Mouse (Mus musculus) thymus, adult 2 months (tissue): Measurements from ENCODE around the gene Gm20388. TPM values are rescaled to one million over a fixed set of nuclear protein-coding genes. Genes with fewer than 3 reads are reported as not detected.

Experiments used
- DNase-seq: peaks from one replicate; pipeline ENCODE4 v3.0.0; 2021
- H3K27ac ChIP-seq: fragments of 200-500 bp; 2 replicates; pipeline ENCODE4 v1.5.1; 2012; ENCODE audit warnings: low read length, control low read depth; ENCODE audit not compliant: control insufficient read depth, insufficient read depth
- H3K27me3 ChIP-seq: fragments of 200-500 bp; 2 replicates; pipeline ENCODE4 v1.6.1; 2012; ENCODE audit warnings: mild to moderate bottlenecking, low read length, moderate library complexity, mixed read lengths; ENCODE audit not compliant: control insufficient read depth, insufficient read depth
- H3K36me3 ChIP-seq: fragments of 200-500 bp; 2 replicates; pipeline ENCODE4 v1.6.1; 2012; ENCODE audit warnings: mild to moderate bottlenecking, low read length, moderate library complexity; ENCODE audit not compliant: control insufficient read depth, insufficient read depth
- H3K4me1 ChIP-seq: fragments of 200-500 bp; replicated peaks from 2 replicates; pipeline ENCODE4 v1.6.1; 2012; ENCODE audit warnings: low read length; ENCODE audit not compliant: control insufficient read depth, insufficient read depth
- H3K4me3 ChIP-seq: fragments of 200-500 bp; 2 replicates; pipeline ENCODE4 v1.5.1; 2012; ENCODE audit warnings: mild to moderate bottlenecking, low read length, control low read depth, moderate library complexity; ENCODE audit not compliant: control insufficient read depth, insufficient read depth
- CTCF ChIP-seq: fragments of 200-500 bp; IDR thresholded peaks from 2 replicates; pipeline ENCODE4 v1.5.1; 2012; ENCODE audit warnings: mild to moderate bottlenecking, control low read depth, low read length, moderate library complexity, borderline replicate concordance; ENCODE audit not compliant: control insufficient read depth, poor library complexity, insufficient read depth; ENCODE audit errors: extremely low read depth
- POLR2A ChIP-seq: fragments of 200-500 bp; IDR thresholded peaks from 2 replicates; pipeline ENCODE4 v1.6.1; 2012; ENCODE audit warnings: mild to moderate bottlenecking, low read length, control low read depth, moderate library complexity; ENCODE audit not compliant: control insufficient read depth, poor library complexity, insufficient read depth; ENCODE audit errors: extremely low read depth
- WGBS: fragments of 180-500 bp; shearing (Covaris S2); methylation state at CpG from one replicate; pipeline ENCODE4 v1.1.7; 2018; 5-methylcytosine and 5-hydroxymethylcytosine counted together
- polyA plus RNA-seq: library from polyadenylated mRNA; depleted of rRNA; stranded (reverse); fragments of >200 nt; gene quantifications from 2 replicates; pipeline ENCODE4 v1.2.3, GENCODE M21; 2012

Gene Gm20388
- polyA plus RNA-seq, 1 experiment: 103 TPM

- no peak for DNase-seq
- H3K4me3 ChIP-seq: no peak overlapping the region
- H3K27me3 ChIP-seq: no peaks in the 10 kb centered on the region
- 92% methylated on average over 3 of the region's 3 CpGs for WGBS
- H3K4me1 ChIP-seq: no peaks in the 10 kb centered on the region; the same call in 1 of the 2 replicates
- no peak overlapping the region for H3K27ac ChIP-seq
- TF ChIP-seq POLR2A: no peak
- no peak for TF ChIP-seq CTCF
- H3K36me3 ChIP-seq: no peaks in the 10 kb centered on the region
Observed at GRCm38 (mm10) chr8:122850641-122851240, 2940.1 kb downstream of the Gm20388 start.

- H3K4me3 ChIP-seq: no peak overlapping the region
- H3K36me3 ChIP-seq: no peaks in the 10 kb centered on the region
- TF ChIP-seq CTCF (no peak), POLR2A (no peak)
- H3K4me1 ChIP-seq: no peaks in the 10 kb centered on the region; the same call in 1 of the 2 replicates
- WGBS: 80% methylated on average over 12 of the region's 12 CpGs
- H3K27me3 ChIP-seq: no peaks in the 10 kb centered on the region
- H3K27ac ChIP-seq: no peak overlapping the region
- DNase-seq: no peak
Observed at GRCm38 (mm10) chr8:122851692-122852545, 2941.3 kb downstream of the Gm20388 start.

- Histone ChIP-seq H3K27ac (no peak overlapping the region), H3K4me1 (no peaks in the 10 kb centered on the region; the same call in 1 of the 2 replicates), H3K36me3 (no peaks in the 10 kb centered on the region), H3K4me3 (no peak overlapping the region), H3K27me3 (no peaks in the 10 kb centered on the region)
- TF ChIP-seq CTCF: no peak
- TF ChIP-seq POLR2A: no peak
- no peak for DNase-seq
- 31% methylated on average over 1 of the region's 1 CpGs for WGBS
Observed at GRCm38 (mm10) chr8:122852546-122852905, 2941.9 kb downstream of the Gm20388 start.

GRCm38 (mm10) chr8:122853340-122853771 is 2942.7 kb downstream of the Gm20388 start:
- Histone ChIP-seq H3K4me1 (no peaks in the 10 kb centered on the region; the same call in 1 of the 2 replicates), H3K27ac (no peak overlapping the region), H3K27me3 (no peaks in the 10 kb centered on the region), H3K4me3 (no peak overlapping the region), H3K36me3 (no peaks in the 10 kb centered on the region)
- no peak for DNase-seq
- no peak for TF ChIP-seq CTCF
- TF ChIP-seq POLR2A: no peak
- 85% methylated on average over 11 of the region's 11 CpGs for WGBS

GRCm38 (mm10) chr8:122854388-122854787 is 2943.7 kb downstream of the Gm20388 start:
- Histone ChIP-seq H3K4me1 (no peaks in the 10 kb centered on the region), H3K36me3 (no peaks in the 10 kb centered on the region), H3K27me3 (no peaks in the 10 kb centered on the region), H3K4me3 (no peak overlapping the region), H3K27ac (no peak overlapping the region)
- no peak for TF ChIP-seq POLR2A
- TF ChIP-seq CTCF: no peak
- 72% methylated on average over 7 of the region's 7 CpGs for WGBS
- DNase-seq: no peak

GRCm38 (mm10) chr8:122855123-122855522 is 2944.5 kb downstream of the Gm20388 start:
- WGBS: 88% methylated on average over 4 of the region's 4 CpGs
- Histone ChIP-seq H3K36me3 (no peaks in the 10 kb centered on the region), H3K27me3 (no peaks in the 10 kb centered on the region), H3K27ac (no peak overlapping the region), H3K4me3 (no peak overlapping the region), H3K4me1 (no peaks in the 10 kb centered on the region)
- no peak for DNase-seq
- no peak for TF ChIP-seq POLR2A
- no peak for TF ChIP-seq CTCF
